Mouse (Mus musculus): Measurements from ENCODE around the gene Guf1. TPM values are rescaled to one million over a fixed set of nuclear protein-coding genes. Genes with fewer than 3 reads are reported as not detected.

Gene Guf1
- total RNA-seq (2015; ENCODE audit: low replicate concordance), result 2.7 and 7.9 TPM in 2 replicates
- total RNA-seq (2017; ENCODE audit: low replicate concordance), result 7.7 and 10.1 TPM in 2 replicates

GRCm38 (mm10) chr5:69556628-69557403, at the start of gene Guf1:
TSS of gene Guf1 (plus strand) at chr5:69556923.
- peak; percentile 90 for ATAC-seq (replicated peaks; ENCODE audit: low FRiP score, poor library complexity, severe bottlenecking)

DNA sequence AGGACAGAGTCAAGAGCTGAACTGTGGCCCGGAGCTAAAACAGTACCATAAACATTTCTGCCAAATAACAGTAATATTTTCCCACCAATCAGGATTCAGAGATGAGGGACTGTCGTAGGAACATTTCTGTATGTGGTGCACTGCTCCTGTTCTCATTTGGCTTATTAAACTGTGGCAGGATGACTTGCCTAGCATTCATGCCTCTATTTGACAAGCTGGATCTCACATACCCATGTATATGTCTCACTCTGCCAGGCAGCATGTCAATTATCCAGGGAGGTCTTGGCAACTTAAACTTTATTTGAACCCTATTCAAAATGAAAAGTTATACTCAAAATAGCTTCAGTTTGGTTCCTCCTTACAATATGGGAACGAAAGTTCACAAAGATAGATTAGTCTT, 49.7 kb upstream of the Guf1 start:
- ATAC-seq (replicated peaks; ENCODE audit: low FRiP score, poor library complexity, severe bottlenecking), result no peak

- no peak for ATAC-seq (replicated peaks; ENCODE audit: low FRiP score, poor library complexity, severe bottlenecking)
Measured at GRCm38 (mm10) chr5:69511631-69512030, 45.1 kb upstream of the Guf1 start.

DNA sequence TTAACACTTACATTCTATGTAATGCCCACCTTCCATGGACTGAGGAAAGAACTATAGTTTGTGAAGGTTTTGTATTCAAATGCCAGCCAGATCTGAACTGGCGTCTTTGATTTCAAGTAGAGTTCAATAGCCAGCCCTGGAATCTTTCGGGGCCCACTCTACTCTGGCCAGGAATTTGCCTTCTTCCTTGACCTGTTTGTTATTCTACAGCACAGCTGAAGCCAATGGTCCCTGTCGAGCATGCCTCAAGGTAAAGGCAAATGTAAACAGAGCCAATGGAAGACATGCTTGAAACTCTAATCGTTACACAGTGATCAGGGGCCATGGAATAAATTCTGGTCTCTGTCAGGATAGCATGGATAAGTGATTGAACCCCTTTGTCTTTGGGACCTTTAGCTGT, 44.5 kb upstream of the Guf1 start:
- no peak for ATAC-seq (replicated peaks; ENCODE audit: low FRiP score, poor library complexity, severe bottlenecking)

GRCm38 (mm10) chr5:69520661-69521278, 36.0 kb upstream of the Guf1 start:
- ATAC-seq (replicated peaks; ENCODE audit: low FRiP score, poor library complexity, severe bottlenecking), result no peak

DNA sequence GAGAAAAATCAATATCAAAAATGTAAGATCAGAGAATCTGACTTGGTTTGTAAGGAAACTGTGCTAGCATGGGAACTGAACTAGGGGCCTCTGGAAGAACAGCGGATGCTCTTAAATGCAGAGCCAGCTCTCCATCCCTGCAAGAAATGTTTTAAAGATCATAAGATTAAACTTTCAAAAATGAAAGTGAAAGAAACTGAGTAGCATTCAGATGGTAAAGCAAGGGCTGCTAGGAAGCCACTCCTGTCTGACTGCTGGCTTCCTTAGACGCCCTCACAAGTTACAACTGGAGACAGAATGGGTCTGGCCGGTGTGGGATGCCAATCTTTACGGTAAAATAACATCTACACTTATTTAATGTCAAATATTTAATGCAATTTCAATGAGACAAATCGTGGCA, 34.7 kb upstream of the Guf1 start:
- no peak for ATAC-seq (replicated peaks; ENCODE audit: low FRiP score, poor library complexity, severe bottlenecking)

DNA sequence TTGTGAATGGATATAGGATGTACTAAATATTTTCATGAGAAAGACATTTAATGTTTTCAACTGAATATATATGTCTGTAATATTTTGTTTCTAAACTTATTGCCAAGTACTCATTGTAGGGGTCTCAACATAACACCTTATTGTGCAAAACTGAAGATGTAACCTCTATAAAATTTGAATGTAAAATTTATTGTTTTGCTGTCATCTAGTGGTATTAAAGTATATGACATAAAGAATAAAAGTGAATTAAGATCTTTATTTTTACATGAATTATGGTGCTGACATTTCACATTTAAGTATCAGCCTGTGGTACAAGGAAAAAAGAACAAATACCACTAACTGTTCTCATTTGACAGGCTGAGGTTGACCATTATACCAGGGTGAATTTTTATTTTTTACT, 32.8 kb upstream of the Guf1 start:
- ATAC-seq (replicated peaks; ENCODE audit: low FRiP score, poor library complexity, severe bottlenecking), result no peak

DNA sequence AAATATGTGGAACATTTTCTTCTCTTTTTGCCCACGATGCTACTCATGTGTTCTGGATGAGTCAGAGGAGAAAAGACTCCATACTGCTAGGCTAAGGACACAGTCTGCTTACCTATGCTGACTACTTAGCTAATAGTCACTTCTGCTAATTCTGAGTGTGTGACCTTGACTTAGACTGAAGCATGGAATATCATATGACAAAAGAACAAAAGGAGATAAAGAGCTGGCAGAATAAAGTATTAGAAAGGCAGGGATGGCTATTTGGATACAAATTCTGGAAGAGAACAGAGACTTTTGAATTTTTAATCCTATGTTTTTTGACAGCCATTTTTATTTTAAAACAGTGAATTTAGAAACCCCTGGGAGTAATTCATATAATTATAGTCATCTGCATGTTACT, 15.0 kb upstream of the Guf1 start:
- no peak for ATAC-seq (replicated peaks; ENCODE audit: low FRiP score, poor library complexity, severe bottlenecking)

DNA sequence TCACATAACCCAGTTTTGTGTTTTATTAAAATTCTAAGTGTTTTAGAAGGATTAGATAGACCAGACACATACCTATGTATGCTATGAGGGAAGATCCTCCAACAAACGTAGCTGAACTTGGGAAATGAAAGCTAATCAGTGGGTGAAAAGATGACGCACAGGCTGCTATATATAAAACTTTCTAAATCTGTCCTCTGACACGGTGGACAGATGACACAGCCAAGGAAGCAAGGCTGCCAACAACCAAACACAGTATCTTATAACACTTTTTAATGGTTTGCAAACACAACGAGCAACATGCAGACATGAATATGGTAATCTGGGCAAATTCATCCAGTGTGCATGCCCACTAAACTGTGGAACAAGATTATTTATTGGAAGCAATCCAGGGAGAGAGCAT, 14.2 kb upstream of the Guf1 start, which contains the start of gene Yipf7:
Yipf7 (minus strand) TSS at position 160 of the 400 bp plus-strand sequence.
- ATAC-seq (replicated peaks; ENCODE audit: low FRiP score, poor library complexity, severe bottlenecking), result no peak

DNA sequence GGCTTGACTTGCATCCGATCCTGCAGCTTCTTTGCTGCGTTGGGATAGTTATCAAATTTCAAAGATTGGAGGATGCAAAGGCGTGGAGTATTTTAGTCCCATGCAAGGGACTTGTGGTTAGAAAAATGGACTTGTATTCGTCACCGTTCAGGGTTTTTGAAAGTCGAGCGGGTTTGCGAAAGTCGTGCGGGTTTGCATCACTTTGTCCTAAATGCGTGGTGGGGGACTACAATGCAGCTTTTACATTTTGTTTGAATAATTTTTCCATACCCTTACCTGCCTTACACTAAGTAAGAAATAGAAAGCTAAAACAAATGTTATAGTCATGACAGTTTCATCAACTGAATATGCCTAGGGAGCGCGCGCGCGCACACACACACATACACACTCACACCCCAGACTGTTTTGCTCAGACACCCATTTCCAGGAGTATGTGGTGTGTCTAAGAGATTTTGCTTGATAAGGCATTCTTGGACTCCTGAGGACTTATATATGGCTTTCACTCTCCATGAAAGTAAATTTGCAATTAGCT, 747 bp downstream of the Guf1 start:
- peak; percentile 65 for ATAC-seq (replicated peaks; ENCODE audit: low FRiP score, poor library complexity, severe bottlenecking)

DNA sequence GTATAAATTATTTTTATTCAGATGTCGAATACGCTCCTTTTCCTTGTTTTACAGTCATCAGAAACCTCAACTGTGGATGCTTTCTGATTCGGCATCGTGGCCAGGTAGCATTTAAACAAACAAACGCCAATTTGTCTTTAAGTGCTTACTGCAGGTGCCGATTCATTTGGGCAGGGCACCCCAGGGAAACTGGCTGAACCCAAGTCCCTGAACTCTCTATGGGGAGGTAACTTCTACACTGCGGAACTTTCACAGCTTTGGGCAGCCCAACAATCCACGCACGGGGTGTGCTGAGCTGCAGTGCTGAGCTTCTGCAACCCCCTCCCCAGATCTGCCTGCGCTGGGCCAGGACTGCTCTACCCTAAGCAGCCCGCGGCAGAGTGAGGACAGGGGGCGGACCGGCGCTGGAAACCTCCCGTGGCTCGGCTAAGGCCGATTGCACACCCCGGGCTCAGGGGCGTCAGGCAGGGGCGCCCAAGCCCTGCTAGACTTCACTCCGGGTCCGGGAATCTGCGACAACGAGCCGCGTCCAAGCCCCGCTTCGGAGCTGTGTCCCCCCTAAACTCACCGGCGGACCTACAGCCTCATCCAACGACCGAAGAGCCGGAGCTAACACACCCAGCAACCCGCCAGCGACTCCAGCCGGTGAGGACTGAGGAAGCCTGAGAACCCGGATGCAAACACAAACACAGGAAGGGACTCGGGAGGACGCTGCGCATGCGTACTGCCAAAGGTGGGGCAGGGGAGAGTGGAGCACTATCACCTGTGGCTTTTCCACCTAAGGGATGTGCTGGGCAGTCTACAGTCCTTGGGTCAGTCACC, 35.1 kb downstream of the Guf1 start, which contains the start of gene Gnpda2:
Gnpda2 (minus strand) TSS at position 701 of the 822 bp plus-strand sequence.
- ATAC-seq (replicated peaks; ENCODE audit: low FRiP score, poor library complexity, severe bottlenecking), result peak; percentile 87

DNA sequence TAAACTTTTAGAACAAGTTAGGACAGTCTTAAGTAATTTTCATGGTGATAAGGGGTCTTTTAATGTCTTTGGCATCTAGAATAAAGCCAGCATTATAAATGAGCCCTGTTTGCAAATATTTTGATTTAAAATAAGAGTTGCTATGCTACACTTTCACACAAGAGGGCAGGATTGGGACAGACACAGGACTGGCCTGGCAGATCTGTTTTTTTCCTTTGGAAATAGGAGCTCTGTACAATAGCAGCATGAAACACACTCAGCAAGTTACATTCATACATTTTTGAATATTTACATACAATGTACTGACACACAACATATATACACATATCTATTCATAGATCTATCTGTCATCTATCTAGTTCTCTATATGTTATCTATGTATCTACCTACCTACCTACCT, 44.3 kb downstream of the Guf1 start:
- ATAC-seq (replicated peaks; ENCODE audit: low FRiP score, poor library complexity, severe bottlenecking), result no peak

DNA sequence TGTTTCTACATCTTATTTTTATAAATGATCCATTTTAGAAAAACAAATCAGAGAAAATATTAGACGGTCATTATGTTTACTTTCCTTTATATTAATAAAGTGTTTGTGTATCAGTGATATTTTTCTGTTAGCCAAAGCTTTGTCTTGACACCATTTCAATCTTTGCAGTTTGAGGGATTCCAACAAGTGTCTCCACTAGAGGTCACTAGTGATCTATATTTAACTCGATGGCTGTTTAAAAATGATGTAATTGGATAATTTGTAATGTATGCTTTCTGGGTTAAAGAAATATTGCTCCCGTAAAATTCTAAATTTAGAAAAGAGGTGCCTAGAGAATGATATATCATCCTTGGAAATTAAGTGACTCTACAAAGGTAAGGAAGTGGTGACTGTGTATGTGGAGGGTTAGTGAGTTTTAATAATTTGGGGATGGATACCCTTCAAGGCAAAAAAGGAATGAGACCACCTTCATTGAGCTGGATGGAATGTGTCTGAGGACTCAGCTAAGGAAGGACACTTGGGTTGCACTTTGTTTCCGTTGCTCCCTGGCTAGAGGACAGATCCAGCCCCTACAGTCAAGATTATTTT, 56.6 kb downstream of the Guf1 start:
- no peak for ATAC-seq (replicated peaks; ENCODE audit: low FRiP score, poor library complexity, severe bottlenecking)

DNA sequence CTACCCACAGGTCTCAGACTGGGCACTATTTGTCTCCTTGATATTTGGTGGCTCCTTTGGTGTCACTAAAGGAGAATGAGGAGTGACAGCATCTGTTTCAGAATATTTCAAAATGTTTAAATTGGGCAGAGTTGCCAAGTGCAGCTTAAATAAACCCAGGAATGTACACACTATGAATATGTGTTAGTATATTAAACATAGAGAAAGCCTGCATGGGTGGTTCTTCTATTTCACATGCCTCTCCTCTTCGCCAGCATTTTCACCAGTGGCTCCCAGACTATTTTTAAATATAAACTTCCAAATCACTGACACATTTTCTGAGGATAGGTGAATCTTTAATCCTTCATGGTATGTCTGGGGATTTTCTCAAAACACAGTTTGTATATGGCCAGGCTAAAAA, 64.2 kb downstream of the Guf1 start:
- no peak for ATAC-seq (replicated peaks; ENCODE audit: low FRiP score, poor library complexity, severe bottlenecking)

Other genes with a start within 250 kb of the Guf1 start
- not detected in 2 replicates for gene Kctd8, start 215.2 kb upstream of the Guf1 start, total RNA-seq (2015; ENCODE audit: low replicate concordance)
- gene Kctd8, start 215.2 kb upstream of the Guf1 start, total RNA-seq (2017; ENCODE audit: low replicate concordance), result not detected in 2 replicates
- not detected in 2 replicates for gene Yipf7, start 14.3 kb upstream of the Guf1 start, total RNA-seq (2015; ENCODE audit: low replicate concordance)
- gene Yipf7, start 14.3 kb upstream of the Guf1 start, total RNA-seq (2017; ENCODE audit: low replicate concordance), result not detected in 2 replicates
- 6.1 and 17.5 TPM in 2 replicates for gene Gnpda2, start 35.4 kb downstream of the Guf1 start, total RNA-seq (2015; ENCODE audit: low replicate concordance)
- gene Gnpda2, start 35.4 kb downstream of the Guf1 start, total RNA-seq (2017; ENCODE audit: low replicate concordance), result 3.5 and 4.2 TPM in 2 replicates